Mouse (Mus musculus): ENCODE data around the gene Dner.

The Dner gene

DNA sequence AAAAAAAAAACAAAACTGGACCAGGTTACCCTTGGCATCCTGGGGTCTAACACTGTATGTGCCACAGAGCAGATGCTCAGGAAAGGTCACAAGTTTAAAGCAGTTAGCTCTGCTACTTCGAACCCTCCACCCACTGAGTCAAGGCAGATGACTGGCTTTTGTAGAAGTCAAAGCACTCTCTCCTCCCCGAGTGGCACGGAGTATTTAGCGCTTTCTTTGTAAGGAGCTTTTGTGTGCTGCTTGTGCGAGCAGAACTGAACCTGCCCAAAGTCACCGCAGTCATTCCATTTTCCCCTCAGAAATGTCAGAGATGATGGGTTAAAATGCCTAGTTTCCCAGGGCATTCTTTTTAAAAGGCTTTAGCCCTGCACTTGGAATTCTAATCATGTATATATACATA is 59.1 kb downstream of the Dner start:
- no peak for DNase-seq (ENCODE audit: low read depth)

DNA sequence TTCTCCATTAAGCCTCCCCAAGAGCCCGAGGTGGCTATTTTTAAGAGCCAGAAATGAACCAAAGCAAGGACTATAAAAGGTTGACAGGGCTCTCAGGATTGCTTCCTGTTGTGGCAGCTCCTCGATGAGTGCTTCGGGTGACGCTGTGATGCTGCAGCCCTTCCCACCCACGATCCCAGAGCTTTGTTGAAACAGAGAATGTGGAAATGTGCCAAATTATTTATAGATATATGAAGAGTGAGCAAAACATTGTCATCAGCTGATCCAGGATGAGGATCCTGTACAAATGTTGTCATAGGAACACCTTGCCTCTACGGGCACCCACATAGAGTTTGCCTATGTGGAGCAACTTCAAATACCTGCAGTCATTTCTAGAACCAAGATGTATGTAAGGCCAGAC is 67.8 kb downstream of the Dner start:
- DNase-seq (ENCODE audit: low read depth): no peak

DNA sequence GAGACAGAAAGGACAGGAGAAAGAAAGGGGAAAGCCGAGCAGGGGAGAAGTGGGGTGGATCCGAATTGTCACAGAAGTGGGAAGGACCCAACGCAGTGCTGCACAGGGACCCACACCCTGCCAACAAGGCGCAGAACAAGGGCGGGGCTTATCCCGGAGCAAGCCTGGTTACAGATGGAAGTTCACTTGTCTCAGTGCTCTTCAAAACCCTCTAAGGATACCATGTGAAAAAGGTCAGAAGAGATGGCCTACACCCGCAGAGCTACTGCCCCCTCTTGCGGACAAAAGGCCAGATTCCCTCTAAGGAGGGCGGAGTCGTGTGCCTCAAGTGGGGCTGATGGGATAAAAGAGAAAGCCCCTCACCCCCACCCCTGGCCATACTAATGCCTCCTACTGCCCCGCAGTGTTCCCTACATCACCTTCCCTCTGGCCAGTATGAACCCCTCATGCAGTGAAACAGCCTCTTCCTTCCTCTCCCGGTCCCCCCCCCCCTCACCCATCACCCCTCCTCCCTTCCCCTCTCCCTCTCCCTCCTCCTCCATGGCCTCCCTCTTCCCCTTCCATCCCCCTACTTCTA is 73.0 kb downstream of the Dner start:
- no peak for DNase-seq (ENCODE audit: low read depth)

DNA sequence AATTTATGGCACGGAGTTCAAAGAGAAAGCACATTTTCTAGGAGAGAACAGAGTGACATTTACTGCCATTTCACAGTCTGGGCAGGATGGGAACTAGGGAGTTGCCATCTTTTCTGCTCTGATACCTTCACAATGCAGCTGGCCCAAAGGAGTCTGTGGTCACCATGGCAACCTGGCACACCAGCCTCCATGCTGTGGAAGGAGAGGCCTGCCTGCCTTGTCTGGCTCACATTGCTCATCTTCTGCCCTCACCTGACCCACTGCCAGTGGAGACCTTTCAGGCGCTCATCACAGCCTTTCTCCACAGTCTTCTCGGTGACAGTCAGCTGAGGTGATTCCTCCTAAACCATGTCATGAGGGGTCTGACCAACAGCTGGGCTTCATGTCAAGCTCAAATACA is 74.7 kb downstream of the Dner start:
- no peak for DNase-seq (ENCODE audit: low read depth)

DNA sequence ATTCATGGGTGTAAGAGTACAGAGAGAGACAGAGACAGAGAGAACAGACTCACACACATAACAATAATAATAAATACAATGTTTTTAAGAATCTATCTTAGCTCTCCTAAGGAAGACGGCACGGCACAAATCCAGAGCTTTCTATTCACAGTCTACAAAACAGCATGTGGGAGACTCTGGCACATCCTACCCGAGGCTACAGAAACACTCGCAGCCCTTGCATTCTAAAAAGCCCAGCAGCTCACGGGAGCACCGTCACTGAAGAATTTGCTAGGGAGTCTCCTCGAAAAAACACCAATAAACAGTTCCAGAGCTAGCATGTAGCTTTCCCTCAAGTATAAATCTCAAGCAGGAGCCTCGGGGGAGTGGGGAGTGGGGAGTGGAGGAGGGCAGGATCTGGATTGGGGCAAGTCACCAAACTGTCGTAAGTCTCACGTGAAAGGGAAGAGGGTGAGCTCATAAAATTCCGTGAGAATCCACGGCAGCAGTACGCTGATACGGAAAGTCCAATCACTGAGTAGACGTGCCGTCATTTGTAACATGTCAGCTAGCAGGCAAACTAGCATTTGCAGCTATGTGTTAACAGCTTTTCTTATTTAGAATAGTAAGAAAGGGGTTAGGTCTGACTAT is 76.8 kb downstream of the Dner start:
- no peak for DNase-seq (ENCODE audit: low read depth)

DNA sequence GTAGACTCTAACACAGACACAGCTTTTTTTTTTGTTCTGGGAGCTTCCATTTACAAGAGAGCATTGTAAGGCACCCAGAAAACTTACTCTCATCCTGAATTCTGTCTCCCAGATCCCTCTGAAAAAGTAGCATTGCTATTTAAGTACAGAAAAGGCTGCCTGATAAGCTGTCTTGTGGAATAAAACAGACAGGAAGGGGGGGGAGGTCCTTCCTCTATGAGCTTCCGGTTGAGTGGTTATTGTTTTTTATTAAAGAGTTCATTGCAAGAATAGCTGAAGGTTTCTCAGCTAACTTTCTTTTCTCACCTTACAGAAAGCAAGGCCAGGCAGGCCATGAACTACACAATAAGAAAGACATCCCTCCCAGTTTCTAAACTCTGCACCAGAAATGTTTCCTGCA is 77.9 kb downstream of the Dner start:
- DNase-seq (ENCODE audit: low read depth): no peak

DNA sequence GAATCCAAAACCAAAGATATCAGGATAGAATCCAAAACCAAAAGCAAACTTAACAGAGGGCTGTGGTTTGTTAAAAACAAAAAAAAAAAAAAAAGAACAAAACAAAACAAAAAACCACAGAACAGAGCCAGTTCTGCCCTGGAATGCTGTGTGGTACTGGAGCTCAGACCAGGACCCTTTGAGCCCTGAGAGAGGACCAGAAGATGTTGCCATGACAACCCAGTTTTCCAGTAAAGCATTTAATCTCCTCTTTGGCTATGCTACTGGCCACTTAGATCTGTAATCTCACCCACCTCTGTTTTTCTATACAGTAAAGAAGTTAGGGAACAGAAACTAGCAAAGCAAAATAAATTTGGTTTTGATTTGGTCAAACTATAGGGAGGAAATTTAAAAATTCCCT is 79.9 kb downstream of the Dner start:
- DNase-seq (ENCODE audit: low read depth): no peak

DNA sequence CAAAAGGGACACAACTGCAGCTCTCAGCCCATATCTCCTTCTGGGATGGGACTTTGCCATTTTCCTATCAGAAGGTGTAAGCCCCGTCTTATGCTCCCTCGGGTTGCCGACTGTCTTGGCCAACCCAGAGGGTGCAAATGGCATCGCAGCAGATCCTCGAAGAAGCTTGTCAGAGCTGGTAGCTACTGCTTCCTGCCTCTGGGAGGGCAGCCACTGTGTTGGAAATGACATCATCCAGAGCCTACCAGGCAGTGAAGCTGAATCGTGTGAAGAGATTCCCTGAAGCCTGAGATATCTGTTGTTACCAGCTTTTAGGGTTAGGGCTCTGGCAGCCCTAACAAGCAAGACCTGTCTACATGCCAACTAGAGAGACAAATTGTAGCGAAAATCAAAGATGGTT is 81.4 kb downstream of the Dner start:
- DNase-seq (ENCODE audit: low read depth): no peak

DNA sequence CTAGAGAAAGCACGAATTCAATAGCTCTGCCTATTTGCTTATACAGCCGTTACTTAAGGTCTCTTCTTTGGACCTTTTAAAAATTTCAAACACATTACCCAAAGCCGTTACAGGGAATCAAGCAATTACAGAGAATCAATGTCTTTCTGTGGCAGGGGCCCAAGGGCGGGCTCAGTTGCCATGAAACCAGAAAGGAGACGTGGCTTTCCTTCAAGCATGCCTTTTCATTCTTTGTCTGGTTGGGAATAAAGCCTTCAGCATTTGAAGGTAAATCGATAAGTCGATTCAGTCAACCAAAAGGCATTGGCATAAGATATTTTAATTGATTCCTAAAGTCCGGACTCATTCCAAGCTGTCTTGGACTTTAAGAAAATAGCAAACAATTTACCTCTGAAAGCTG is 82.9 kb downstream of the Dner start:
- DNase-seq (ENCODE audit: low read depth): no peak

DNA sequence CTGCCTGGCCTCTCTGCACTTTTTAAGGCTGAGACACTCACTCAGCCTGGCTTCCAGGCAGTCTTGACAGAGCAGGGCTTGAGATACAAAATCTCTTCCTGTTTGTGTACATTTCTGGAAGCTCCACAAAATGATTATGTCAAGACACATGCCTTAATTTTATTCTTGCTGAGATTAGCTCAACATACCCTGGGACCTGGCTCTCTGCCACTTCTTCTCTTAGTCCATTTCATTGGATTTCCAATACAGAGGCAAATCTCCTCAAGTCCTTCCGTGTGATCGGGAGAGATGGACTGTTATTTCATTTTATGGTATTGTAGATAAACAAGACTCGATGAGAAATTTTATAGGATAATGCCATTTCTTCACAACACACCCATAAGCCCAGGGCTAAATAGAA is 84.7 kb downstream of the Dner start:
- no peak for DNase-seq (ENCODE audit: low read depth)

DNA sequence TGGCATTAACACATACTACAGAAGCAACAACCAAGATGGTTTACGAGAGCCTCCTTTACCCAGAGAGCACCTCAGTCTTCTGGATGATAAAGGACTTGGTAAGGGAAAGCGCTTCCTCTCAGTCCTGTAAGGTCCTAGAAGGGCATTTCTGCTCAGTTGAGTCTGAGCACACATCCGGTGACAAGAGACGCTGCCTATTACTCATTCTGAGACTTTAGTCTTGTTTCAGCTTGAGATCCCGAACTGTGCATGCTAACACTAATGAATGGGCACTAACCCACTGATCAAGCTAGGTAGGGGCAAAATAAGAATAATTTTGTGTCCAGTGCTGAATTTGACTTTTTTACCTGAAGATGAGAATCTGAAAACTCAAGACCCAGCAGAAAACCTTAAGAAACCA is 97.0 kb downstream of the Dner start:
- DNase-seq (ENCODE audit: low read depth): no peak

DNA sequence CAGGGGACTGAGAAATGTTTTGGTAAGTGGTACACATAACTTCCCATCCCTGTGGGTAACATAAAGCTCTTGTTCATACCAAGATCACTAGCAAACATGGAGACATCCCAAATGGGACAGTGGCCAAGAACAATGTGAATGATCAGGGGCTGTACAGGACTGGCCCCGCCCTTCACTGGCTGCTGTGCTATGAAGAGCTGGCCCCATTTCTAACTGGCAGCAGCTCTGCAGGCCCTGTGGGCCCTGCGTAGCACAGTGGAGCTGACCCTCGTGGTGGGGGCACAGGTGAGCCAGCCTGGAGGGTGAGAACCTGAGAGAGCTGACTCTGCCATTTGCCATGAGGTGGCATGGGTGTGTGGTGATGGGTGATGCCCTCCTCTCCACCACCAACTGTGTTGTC is 100.0 kb downstream of the Dner start:
- DNase-seq (ENCODE audit: low read depth): peak; percentile 23

DNA sequence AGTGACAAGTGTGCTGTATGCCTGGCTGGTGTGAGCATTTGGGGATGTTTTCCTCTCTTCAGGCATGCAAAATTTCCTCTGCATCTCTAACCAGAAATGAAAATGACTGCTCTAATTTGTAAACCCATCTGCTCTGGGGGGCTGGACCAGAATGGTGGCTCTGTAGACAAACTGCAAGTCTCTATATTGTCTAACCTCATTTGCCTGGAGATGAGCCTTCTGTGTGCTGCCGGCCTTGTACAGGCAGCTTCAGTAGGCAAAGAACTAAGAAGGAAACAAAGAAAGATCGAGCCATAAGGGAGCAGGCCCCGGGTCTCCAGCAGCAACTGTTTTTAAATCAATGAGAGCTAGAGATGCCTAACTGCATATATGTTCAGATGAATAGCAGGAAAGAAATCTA is 103.6 kb downstream of the Dner start:
- DNase-seq (ENCODE audit: low read depth): no peak

DNA sequence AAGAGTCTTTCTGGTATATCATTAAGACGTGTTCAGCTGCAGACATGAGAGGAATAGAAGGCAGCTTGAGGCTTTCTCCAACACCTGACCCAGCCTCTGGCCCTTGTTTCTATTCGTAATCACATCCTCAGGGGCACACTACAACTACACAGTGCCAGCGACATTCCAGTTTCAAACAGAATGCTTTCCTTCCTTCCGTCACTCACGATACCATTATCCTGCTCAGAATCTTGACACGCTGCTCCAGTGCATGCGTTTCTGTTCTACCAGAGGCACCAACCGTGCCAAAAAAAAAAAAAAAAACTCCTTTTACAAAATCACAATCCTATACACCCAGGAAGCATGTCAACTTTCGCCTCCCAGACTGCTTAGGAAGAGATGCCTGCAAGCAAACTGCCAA is 105.5 kb downstream of the Dner start:
- DNase-seq (ENCODE audit: low read depth): no peak

DNA sequence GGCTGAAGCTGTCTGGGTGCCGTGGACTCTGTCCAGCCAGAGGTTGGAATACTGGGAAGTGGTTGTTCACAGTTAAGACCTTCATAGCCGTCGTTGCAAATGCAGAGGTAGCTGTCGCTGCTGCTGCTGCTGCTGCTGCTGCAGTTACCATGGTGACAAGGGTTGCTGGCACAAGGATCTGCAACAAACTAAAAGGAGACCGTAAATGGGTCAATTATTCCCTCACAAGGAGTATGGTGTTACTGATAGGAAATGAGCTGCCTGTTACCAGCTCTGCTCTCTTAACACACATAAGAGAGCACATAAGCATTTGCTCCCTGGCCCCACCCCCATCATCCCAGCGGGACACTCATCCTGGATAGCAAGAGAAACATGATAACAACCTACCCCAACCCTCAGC is 110.6 kb downstream of the Dner start:
- no peak for DNase-seq (ENCODE audit: low read depth)

DNA sequence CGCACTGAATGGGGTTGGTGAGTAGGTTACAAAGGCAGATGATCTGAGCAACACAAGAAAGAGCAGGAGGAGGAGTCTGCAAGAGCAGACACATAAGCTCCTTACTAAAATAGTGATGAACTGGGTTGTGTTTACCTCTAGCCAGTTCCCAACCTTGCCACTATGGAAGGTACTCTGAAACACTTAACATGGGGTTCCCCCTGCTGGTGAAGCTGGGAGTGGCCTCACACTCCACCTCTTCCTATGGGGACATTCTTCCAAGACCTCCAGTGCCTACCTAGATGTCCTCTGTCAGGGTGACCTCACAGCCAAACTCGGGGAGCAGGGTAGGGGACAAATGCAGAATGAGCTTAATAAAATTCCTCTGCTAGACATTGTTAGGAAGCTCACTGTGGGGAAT is 114.2 kb downstream of the Dner start:
- peak; percentile 50 for DNase-seq (ENCODE audit: low read depth)

DNA sequence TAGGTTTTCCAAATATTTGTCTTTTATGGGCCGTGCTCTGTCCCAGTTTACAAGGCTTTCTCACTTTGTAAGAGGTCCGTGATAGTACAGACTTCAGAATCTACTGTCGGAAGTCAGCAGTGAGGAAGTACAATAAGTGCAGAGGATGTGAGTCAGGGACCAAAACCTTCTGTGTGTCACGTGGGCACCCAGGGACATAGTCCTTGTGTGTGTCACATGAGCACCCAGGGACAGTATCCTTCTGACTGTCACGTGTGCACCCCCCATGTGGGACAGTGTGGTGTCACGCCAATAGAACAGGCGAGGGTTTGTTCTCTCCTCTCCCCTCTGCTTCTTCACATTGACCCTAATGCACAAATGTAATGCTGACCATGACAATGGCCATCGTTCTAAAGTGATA is 134.2 kb downstream of the Dner start:
- no peak for DNase-seq (ENCODE audit: low read depth)

DNA sequence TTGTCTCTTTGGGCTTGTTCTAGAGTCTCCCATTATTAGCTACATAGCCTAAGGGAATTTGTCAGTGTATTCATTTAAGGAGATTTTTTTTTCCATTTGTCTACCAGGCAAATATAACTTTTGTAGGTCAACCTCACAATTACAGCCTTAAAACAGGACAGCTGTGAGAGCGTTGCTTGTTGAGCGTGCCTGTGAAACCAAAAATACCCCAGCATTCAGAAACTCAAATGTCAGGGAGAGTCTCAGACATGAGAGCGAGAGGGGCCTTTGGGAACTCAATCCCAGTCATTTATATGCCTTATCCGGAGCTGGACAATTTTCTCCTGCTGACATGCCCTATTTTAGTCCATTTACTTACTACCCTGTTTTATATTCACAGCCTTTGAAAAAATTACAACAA is 134.6 kb downstream of the Dner start:
- no peak for DNase-seq (ENCODE audit: low read depth)

DNA sequence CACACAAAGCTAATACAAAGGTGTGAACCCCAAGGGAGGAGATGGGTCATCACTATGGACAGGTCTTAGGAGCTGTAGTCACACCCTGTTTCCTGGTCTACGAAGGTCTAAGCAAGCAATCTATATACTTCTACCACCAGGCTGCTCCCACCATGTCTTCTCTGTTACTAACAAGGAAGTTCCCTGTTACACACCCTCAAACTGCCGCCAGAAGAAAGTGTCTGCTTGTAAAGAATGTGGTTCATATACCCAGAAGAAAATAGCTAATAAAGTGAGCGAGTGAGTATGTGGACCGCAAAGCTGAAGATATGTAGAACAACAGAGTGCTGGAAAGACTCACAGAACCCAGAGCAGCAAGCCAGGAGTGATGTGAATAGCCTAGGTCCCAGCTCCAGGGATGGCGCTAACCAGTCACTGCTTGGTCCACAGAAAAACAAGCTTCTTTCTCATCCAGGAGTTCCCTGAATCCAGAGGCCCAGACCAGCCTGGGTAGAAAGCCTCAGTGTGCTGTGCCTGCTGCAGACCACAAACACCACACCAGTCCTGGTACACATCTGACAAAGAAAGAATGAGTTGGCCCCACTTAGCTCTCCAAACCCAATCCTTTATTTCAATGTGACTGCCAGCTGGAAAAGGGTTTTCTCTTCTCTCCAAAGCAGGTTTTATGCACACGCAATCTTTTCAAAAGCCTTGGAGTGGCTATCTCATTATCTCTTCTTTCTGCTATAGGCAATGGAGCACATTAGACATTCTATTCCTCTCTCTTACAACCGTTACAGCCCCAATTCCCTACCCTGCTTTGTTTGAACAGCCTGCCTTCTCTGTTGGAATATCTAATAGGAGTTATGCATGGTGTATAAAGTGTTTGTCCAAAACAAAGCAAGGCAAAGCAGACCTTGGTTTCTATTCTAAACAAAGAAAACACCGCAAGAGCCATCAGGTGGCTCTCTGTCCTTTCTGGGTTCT is 139.2 kb downstream of the Dner start:
- DNase-seq (ENCODE audit: low read depth): no peak

DNA sequence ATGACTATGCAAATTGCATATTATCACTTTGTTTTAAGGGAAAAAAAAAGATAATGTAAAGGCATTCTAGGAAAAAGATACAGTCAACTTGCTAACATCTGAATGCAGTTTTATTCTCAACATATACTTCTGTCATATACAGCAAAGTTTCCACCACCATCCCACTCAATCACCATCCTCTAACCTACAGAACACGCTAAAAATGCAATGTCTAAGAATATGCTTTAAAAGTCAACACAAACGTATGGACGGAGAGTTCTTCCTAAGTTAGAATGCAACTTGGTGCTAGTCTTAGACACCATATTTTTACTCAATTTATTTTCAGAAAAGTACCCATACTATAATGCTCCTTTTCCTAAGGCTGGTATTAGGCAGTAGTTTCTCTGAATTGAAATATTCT is 144.0 kb downstream of the Dner start:
- no peak for DNase-seq (ENCODE audit: low read depth)

DNA sequence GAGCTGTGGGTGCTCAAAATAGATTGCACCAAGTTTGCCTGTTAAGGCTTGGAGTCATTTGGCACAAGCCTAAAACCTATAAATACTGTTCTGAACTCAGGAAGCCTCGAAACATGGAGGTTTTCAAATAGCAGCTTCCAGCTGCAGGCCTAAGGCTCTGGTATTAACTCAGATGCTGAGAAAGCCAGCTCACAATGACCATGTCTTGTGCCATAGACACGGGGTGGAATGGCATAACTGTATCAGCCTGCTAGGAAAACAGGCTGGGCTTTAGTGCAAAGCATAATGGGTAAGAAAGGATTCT is 146.0 kb downstream of the Dner start:
- DNase-seq (ENCODE audit: low read depth): no peak

DNA sequence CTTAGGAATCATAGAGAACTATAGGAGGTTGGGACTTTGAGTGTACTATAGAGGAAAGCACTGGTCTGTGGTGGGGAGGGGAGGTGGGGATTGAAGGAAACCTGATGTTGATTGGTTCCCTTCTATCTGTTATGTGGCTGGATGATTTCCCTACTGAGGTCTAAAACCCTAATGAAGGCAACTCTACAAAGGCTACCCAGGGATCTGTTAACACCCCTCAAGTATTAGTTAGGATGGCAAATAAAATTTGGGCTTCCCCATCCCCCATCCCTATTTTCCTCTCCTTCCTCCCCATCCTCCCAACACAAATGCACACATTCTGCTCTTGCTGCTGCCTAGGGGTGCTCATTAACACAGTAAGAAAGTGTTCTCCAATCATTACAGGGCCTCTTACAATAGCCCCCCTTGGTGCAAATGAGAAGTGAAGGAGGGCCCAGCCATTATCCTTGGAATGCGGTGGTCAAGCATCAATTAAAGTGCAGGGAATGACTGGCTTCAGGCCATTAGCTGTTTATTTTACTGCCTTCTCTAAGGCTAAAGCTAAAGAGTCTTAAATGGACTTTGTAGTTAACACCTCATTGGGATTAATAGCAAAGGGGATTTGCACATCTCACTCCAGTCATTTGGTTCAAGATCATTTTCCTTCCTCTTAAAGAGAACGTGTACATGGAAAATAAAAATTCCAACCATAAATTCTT is 146.5 kb downstream of the Dner start:
- DNase-seq (ENCODE audit: low read depth): no peak

DNA sequence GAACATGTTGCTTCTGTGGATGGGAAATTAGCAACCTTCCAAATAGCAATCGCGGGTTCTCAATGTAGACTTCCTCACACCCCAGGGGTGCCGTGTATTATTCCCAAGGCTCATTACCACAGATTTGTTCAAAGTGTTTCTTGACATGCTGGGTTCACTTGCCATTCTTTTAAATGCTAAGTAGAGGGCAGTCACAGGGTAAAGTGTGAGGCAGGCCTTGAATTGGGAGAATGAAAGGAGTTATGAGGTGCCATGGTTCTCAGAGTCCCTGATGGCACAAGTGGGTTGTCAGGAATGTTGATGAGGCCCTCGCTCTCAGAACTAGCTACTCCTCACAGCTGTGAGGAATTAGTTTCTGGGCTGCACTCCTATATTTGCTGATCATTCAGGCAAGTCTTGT is 160.0 kb downstream of the Dner start:
- no peak for DNase-seq (ENCODE audit: low read depth)
